Mouse (Mus musculus) heart, postnatal 10 days (tissue): ENCODE measurements around the gene Gal3st3. TPM values are rescaled to one million over a fixed set of nuclear protein-coding genes. Genes with fewer than 3 reads are reported as not detected.
"Not testable (repeated sequence)": the region's sequence is repeated elsewhere in the genome, so short reads cannot be mapped to it uniquely, and the experiment has no call there.

ENCODE experiments used
- DNase-seq, 2 experiments: peaks; one replicate each; pipeline ENCODE4 v3.0.0; 2021
- intact Hi-C: fragments of 180-260 bp; cut with DNase I; formaldehyde crosslinking; loops from one replicate; pipeline ENCODE4 v1.15.1; 2025
- total RNA-seq, 2 experiments: library from RNA; stranded (reverse); gene quantifications; 2 replicates each; pipeline ENCODE4 v1.2.3; 2021

The Gal3st3 gene
- total RNA-seq, 2 experiments from 2014 or later: 9.4 to 14.6 TPM

DNA sequence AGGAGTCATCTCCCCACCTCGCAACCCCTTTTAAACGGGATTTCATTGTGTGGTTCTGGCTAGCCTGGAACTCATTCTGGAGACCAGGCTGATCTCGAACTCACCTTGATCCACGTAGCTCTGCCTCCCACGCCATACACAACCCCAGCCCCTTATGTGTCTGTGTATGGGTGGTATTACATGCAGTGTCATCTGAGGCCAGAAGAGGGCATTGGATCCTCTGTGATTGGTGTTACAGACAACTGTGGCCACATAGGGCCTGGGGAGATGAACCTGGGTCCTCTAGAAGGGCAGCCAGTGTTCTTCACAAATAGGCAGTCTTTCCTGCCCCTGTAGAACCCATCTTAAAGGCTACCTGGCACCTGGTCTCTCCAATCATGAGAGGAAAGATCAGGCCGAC, 8.1 kb downstream of the Gal3st3 start:
- peak in 1 of 2 experiments; percentile 21 for DNase-seq
- intact Hi-C loops: no loop called here

DNA sequence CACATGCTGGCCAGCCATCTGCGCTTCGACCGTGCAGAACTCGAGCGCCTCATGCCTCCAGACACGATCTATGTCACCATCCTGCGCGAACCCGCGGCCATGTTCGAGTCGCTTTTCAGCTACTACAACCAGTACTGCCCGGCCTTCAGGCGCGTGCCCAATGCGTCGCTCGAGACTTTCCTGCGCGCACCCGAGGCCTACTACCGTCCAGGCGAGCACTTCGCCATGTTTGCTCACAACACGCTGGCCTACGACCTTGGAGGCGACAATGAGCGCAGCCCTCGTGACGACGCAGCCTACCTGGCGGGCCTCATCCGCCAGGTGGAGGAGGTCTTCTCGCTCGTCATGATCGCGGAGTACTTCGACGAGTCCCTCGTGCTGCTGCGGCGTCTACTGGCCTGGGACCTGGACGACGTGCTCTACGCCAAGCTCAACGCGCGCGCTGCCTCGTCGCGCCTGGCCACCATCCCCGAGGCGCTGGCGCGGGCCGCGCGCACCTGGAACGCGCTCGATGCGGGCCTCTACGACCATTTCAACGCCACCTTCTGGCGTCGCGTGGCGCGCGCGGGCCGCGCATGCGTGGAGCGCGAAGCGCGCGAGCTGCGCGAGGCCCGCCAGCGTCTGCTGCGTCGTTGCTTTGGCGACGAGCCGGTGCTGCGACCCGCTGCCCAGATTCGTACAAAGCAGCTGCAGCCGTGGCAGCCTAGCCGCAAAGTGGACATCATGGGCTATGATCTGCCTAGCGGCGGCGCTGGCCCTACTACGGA, 9.0 kb downstream of the Gal3st3 start:
- peak in 1 of 2 experiments; percentile 35 for DNase-seq
- intact Hi-C loops: no loop called here

DNA sequence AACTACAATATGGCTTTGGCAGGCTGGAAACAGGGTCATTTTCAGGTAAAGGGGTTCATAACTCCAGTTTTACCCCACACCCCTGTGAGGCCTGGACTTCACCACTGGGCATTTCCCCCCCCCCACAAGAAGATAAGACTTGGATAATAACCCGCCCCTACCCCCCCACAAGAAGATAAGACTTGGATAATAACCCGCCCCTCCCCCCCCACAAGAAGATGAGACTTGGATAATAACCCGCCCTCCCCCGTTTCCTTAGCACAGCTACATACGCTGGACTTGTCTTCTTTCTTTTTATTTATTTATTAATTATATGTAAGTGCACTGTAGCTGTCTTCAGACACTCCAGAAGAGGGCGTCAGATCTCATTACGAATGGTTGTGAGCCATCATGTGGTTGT, 10.9 kb downstream of the Gal3st3 start:
- intact Hi-C loops: no loop called here
- no peak for DNase-seq

DNA sequence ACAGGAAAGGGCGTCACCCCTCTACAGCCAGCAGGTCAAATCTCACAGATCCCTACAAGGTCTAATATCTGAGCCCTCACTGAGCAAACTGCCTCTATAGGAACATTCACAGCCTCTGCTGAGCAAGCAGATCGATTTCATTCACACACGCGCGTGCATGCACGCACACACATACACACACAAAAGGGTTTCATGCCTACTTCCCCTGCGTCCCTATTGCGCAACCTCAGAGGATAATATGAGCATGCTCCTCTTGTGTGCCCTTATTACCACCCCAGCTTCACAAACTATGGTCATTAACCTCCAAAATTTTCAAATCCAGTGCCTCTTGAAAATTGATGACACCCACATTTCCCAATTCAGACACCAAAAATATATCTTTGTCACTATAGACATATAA, 15.1 kb downstream of the Gal3st3 start:
- intact Hi-C loops: no loop called here
- DNase-seq: no peak

DNA sequence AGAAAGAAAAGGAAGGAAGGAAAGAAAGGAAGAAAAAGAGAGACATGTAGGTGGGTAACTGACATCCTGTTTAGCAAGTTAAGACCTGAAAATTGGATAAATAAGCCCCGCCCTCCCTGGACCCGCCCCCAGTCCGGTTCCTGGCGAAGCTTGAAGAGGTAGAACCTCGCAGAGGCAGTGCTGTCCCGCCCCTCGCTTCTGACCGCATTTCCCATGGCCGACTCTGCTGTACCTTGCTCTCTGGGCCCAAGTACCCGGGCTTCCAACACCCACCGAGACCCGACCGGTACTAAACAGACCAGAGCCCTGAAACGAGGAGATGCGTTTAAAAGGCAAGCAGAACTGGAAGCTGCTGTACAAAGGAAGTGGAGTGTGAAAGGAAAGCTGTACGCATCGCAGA, 25.7 kb downstream of the Gal3st3 start:
- intact Hi-C loops: no loop called here
- DNase-seq: no peak

DNA sequence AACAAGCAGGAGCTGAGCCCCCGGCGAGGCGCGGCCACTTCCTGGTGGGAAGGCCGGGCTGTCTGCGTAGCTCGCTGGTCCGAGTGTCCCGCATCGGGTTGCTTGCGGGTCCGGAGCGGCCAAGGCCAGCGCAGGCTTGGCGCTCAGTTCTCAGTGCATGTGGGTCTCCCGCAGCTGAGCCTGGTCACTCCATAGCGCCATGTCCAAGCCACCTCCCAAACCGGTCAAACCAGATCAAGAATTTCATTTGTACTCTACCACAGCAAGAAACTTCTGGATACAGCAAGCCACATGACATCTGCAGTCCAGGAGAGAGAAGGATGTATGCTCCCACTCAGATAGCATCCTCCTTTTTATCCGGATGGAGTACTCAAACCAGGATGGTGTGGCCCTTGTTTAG, 29.8 kb downstream of the Gal3st3 start:
- DNase-seq: no peak
- intact Hi-C loops: loop anchor here (5.0 kb wide), 1 partner anchor 131 kb away; no protein-coding TSS in a partner anchor

DNA sequence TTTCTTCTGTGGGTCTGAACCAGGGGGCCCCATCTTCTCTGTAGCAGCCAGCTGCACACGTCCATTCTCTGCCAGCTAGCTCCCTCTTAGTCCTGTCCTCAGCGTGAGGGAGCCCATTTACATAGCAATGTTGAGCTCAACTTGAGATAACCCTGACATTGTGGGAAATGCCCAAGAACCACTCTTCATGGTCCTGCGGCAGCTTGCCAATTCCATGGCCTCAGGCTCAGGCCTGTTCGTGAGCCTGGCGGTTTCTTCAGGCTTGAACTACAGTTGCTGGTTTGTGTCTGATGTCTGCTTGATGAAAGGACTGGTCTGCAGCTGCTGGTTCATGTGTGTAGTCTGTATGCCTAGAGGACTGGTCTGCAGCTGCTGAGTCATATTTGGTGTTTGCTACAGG, 36.6 kb downstream of the Gal3st3 start:
- DNase-seq: no peak
- intact Hi-C loops: no loop called here

DNA sequence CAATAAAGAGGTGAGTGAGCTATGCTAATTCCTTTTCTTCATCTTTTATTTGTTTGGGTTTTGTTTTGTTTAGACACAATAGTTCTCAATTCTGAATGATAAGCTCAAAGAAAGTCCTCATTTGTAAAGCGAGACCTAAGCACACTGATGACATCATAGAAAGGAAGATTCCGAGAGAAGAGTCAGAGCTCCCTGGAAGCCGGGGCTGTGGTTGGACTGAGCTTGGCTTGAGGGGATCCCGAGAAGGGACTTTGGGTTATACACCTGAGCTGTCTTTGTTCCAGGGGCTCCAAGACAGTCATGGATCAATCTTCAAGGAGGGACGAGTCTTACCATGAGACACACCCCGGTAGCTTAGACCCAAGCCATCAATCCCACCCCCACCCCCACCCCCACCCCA, 37.3 kb downstream of the Gal3st3 start, which contains the start of gene Catsper1:
Catsper1 (plus strand) TSS at position 301 of the 400 bp plus-strand sequence.
- DNase-seq: no peak
- intact Hi-C loops: no loop called here

DNA sequence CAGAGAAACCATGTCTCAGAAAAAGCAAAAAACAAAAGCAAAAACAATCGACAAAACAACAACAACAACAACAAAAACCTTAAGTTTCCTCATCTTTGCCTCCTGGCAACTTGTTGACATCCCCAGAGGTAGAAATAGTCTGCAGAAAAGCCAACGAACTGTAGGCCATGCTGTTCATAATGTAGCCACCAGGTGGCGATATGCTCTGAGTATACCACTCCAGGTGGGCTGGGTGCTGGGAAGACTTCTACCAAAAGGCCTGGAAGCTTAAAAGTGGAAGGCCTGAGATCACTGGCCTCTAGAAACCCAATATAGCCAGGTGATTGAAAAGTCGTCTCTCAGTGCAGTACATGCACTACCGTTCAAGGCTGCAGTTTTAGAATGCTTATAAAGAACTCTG, 39.8 kb downstream of the Gal3st3 start:
- DNase-seq: peak; percentile 79 to 91
- intact Hi-C loops: loop anchor here (1.0 kb wide), 1 partner anchor 10 kb away; no protein-coding TSS in a partner anchor

DNA sequence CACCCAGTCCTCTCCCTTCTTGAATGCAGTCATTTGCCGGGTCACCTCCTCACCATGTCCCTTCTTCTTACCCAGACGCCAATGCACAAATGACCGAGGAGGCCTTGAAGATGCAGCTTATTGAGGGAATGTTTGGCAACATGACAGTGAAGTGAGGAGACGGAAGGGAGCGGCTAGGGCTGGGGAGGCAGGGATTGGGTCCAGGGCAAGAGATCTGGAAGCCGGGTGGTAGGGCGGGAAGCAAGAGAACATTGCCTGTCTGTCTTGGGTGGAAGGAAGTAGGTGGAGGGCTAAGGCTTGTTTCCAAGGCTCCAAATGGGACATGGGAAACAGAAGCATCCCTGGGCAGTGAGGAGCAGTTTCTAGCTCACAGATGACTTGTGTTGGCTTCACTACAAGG, 43.2 kb downstream of the Gal3st3 start:
- intact Hi-C loops: no loop called here
- peak; percentile 25 to 43 for DNase-seq

DNA sequence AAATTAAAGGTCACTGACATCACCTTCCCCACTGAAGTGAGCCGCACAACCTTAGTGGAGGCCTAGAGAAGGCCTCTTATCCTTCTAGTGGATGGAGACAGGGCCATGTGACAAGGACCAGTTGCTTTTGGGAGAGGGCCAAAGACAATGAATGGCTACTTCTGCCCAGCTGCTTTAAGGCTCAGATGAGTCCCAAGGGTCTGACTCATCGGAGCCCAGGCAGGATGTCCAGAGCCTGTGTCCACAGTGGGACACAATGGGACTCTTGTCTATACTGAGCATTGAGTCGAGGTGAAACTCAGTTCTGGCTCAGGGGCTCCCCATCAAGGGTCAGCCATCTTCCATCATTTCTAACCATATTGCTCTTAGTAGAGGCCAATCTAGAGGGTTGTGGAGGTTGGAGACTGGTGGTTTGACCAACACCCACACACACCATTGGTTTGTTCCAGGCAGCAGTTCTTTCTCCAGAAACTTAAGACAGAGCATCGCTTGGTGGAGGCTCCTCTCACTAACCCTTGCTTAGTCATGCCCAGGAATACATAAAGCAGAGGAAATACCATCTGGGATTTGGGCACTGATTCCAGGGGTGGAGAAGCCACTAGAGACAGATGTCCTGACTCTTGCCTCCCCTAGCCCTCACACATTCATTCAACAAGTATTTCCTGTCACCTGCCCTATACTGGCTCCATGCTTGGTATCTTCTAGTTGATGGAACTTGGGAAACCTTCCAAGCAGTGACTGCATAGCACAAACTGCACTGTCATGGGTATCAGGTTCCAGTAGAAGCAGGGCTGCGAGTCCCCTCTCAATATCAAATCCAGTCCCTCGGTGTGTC, 47.4 kb downstream of the Gal3st3 start:
- DNase-seq: peak; percentile 72 to 78
- intact Hi-C loops: loop anchor here (2.0 to 5.0 kb wide), 2 partner anchors 49 to 153 kb away; no protein-coding TSS in a partner anchor

DNA sequence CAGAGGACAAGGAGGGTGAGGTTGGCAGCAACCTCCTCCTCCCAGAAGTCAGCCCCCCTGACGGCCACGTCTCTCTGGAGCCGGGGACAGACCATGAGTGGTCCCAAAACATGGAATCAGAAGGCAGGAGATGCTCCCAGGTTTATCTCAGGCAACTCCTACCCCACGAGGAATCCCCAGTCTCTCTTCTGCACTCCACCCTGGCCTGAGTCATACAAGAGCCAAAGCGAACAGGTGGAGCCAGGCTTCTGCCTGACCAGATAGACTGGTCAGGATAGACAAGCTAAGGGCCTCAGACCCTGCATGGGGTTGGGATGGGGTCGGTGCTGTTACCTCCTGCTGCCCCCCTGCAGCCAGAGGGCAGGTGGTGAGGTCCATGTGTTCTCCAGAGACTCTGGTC, 49.9 kb downstream of the Gal3st3 start:
- no peak for DNase-seq
- intact Hi-C loops: loop anchor here (1.0 to 5.0 kb wide), 3 partner anchors 10 to 156 kb away; no protein-coding TSS in a partner anchor

DNA sequence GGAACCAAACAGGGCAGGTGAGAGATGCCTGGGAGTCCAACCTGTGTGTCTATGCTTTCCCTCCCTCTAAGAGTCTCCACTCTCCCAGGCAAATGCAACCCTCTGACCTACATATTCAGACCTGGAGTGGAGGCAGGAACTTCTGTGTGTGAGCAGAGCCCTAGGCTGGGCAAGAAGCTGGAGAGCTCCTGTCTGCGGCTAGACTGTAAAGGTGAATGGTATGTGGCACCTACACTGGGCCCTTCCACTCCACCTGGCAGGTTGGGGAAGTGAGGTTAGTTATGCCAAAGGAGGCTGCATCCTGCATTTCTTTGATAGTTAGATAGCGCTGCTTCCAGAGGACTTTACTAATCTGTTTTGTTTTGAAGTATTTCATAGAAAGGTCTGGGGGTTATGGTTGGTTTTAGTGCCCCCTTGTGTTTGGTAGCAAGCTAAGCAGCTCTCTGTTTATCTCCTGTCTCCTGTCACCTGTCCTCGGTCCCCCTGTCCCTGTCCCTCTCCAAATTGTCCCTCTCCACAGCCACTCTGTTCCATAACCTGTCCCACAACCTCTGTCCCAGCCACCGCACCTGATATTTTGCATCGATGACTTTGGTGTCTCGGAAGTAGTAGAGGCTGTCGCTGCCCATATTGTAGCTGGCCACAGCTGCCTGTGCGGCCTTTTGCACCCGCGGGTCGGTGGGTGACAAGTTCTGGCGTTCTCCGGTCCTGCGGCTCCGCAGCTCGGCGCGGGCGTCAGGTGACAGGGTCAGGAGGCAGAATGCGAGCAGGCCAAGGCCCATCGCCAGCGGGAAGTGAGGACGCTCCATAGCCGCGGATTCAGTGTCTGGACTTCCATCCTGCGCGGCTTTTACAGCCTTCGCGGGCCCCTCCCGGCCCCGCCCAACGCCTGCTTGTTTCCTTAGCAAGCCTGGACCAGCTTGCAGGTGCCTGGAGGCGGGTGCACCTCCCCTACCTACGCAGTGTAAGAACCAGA, 50.7 kb downstream of the Gal3st3 start:
- DNase-seq: peak; percentile 35 to 46
- intact Hi-C loops: loop anchor here (1.0 to 5.0 kb wide), 3 partner anchors 11 to 157 kb away; no protein-coding TSS in a partner anchor

DNA sequence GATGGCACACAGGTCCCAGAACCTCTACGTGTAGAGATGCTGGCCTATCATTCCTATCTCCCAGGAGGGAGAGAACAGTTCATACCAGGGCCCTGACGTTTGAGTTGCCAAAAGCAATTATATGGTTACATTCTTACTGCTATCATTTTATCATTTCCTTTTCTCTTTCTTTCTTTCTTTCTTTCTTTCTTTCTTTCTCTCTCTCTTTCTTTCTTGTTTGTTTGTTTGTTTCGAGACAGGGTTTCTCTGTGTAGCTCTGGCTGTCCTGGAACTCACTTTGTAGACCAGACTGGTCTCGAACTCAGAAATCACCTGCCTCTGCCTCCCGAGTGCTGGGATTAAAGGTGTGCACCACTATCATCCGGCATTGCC, 51.4 kb downstream of the Gal3st3 start, which contains the start of gene Cst6:
Cst6 (minus strand) TSS at position 73 of the 372 bp plus-strand sequence.
- intact Hi-C loops: loop anchor here (5.0 kb wide), 1 partner anchor 157 kb away; no protein-coding TSS in a partner anchor
- not testable (repeated sequence) for DNase-seq

DNA sequence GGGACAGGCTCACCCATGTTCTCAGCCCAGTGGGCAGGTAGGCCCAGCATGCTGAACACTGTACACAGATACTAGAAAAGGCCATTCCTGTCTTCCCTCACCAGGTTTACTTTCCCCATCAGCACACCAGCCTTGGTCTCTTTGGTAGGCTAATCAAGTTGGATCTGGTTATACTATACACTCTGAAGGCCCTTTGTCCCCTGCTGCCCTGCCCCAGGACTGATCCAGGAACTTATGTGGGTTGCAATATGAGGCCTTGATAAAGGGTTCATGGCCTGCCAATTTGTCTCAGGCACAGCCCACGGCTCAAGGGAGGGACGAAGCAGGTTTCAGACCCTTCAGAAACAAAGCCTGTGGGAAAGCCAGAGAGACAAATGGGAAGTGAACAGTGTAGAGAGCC, 55.5 kb downstream of the Gal3st3 start:
- intact Hi-C loops: no loop called here
- DNase-seq: no peak

DNA sequence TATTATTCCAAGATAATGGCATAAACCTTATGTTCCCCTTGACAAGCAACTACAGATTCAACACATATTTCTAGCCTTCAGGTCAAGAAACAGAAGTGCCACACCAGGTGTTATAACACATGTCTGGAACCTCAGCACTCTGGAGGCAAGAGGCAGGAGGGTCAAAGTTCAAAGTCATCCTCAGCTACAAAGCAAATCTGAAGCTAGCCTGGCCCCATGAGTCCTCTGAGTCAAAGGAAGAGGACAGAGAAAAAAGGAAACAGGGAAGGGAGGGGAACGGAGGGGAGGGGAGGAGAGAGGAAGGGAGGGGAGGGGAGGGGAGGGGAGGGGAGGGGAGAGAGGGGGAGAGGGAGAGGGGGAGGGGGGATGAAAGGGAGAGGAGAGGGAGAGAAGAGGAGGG, 57.9 kb downstream of the Gal3st3 start:
- DNase-seq: no peak
- intact Hi-C loops: no loop called here
